Mouse (Mus musculus): Measurements from ENCODE around the gene Dntt.

Gene Dntt

GRCm38 (mm10) chr19:41054702-41055101, 25.6 kb downstream of the Dntt start:
- in situ Hi-C loops (cut with MboI): no loop called here

- in situ Hi-C loops (cut with MboI): no loop called here
Measured at GRCm38 (mm10) chr19:41071500-41071899, 42.4 kb downstream of the Dntt start.

- in situ Hi-C loops (cut with MboI): no loop called here
Measured at GRCm38 (mm10) chr19:41073746-41074455, 44.8 kb downstream of the Dntt start.

DNA sequence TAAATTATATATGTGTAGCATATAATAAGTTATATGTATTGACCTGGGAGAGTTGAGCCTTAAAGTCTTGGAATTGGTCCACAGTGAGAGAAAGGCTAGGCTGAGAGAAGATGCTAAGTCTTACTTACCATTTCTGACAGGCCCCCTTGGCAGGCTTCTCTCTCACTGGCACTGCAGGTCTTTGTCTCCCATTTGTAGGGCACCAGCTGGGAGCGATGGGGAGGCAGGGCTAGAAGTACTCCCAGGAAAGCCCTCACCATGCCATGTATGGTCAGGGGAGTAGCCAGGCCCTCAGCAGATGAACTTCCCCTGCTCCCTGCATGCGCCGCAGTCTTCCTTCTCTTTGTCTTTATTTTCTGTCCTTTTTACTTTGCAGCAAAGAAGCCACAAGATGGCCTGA, 47.8 kb downstream of the Dntt start, which contains the start of gene Opalin:
Gene Opalin (minus strand): TSS at position 208 of the 400 bp plus-strand sequence.
- in situ Hi-C loops (cut with MboI): no loop called here

DNA sequence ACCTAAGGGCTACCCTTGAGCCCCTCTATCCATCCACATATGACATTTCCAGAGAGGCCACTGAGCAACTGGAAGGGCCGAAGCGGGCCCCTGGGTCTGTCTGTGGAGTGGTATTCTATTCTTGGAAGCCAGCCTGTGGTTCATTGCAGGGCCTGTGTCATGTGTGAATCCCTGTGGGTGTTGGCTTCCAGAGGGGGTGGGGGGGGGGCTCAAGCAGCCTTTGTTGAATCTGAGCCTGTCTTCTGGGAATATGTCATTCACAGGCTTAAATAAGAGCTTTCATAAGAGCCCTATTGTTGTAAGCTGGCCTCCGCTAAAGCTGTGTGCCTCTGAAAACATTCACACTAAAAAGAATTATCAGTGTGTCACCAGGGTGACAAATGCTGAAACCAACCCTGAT, 52.5 kb downstream of the Dntt start:
- in situ Hi-C loops (cut with MboI): no loop called here

DNA sequence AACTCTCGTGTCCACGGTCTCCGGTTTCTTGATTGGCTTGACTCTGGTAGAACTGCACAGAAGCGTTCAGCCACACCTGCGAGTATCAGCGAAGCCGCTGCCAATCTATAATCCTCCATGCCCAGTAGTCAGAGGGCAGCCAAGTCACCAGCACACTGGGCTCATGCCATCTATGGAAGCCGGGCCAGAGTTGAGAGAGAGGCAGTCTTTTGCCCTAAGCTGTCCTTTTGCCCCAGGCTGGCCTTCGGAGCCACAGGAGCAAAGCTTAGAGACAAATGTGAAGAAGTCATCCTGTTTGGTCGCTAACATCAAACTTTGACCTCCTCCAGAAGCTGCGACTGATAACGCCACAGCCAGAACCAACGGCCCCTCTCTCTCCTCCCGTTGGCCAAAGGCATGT, 54.6 kb downstream of the Dntt start:
- in situ Hi-C loops (cut with MboI): no loop called here

GRCm38 (mm10) chr19:41086289-41086688, 57.2 kb downstream of the Dntt start:
- in situ Hi-C loops (cut with MboI): no loop called here

DNA sequence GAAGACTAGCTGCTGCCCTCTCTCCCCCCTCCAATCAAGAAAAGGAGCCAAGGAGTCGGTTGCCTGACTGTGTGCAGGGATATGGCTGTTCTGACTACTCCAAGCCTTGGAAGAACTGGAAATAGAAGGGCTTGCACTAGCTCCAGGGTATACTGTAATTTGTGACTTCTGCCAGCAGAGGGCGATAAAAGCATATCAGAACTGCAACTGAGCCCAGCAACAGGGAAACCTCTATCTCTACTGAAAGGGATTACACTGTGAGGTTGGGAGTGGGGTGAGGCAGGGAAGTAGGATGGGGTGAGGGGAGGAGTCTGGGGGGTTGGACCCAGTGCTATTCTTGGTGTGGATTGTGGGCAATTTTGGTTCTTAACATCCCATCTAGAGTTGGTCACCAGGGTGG, 57.6 kb downstream of the Dntt start:
- in situ Hi-C loops (cut with MboI): no loop called here

DNA sequence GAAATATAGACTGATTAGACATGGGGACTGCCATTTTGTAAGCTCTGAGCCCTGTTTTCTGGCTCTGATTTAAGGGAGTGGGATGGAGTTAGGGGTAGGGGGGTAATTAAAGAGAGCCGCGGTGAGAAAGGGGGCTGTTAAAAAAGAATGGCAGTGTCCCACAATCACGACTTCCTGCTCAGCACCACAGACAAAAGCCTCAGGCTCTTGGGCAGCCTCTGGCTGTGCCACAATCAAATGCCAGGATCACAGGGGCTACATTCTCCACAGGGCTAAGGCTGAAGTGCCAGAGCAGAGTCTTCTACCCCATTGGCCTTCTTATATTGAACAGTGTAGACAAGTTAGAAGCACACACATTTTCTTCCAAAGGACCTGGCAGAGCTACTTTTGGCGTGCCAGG, 58.8 kb downstream of the Dntt start:
- in situ Hi-C loops (cut with MboI): no loop called here

DNA sequence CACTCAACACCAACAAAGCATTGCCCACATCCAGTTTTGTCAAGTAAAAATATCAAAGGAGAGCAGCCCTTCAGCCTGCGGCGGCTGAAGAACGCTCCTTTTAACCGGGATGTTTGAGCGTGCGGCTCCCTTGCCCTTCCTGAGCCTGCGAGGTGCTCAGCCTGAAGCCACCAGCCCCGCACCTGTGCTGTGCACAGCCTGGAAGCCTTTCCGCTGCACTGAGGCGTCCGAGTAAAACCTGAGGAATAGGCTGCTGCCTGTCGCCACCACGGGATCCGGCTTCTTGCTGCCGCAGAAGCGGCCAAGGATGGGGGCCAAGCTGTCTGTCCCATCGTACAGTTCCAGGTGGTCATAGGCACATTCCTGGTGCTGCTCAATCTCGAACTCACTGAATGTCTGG, 59.4 kb downstream of the Dntt start:
- in situ Hi-C loops (cut with MboI): no loop called here

- in situ Hi-C loops (cut with MboI): no loop called here
Measured at GRCm38 (mm10) chr19:41089833-41090232, 60.8 kb downstream of the Dntt start.

DNA sequence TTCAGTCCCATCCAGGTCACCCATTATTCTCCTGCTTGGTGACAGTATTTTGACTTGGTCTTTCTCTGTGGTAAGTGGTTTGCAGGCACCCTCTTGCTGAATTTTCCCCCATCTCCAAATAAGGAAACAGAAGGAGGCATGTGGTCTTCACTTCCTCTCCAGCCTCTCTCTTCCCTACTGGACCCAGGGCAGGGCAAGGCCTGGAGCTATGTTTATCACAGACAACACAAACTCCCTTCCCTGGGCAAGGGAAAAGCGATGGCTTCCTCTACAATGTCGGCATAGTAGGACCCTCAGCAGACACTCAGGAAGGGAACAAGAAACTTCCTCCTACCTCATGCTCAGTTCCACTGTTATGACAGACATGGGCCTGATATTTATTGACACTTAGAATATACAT, 62.8 kb downstream of the Dntt start:
- in situ Hi-C loops (cut with MboI): no loop called here

GRCm38 (mm10) chr19:41097038-41097437, 68.0 kb downstream of the Dntt start:
- in situ Hi-C loops (cut with MboI): no loop called here

GRCm38 (mm10) chr19:41100863-41101262, 71.8 kb downstream of the Dntt start:
- in situ Hi-C loops (cut with MboI): no loop called here

DNA sequence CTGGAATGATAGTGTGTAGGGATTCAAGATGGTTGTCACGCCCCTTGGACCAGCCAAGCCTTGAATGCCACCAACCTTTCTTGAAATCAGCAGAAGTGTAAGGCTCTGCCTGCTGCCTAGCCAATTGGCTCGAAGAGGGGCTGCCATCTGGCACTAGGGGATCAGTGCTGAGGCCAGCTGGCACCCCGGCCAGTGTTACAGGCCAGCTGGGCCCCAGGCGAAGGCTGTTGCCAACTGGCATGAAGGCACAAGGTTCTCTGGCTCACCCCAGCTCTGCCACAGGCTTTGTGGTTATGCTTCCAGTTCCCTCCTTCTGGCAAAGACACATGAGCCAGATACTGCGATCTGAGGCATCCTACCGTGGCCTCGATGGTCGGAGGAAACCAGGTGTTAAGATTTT, 72.3 kb downstream of the Dntt start:
- in situ Hi-C loops (cut with MboI): no loop called here

GRCm38 (mm10) chr19:41104922-41105321, 75.8 kb downstream of the Dntt start:
- in situ Hi-C loops (cut with MboI): no loop called here

DNA sequence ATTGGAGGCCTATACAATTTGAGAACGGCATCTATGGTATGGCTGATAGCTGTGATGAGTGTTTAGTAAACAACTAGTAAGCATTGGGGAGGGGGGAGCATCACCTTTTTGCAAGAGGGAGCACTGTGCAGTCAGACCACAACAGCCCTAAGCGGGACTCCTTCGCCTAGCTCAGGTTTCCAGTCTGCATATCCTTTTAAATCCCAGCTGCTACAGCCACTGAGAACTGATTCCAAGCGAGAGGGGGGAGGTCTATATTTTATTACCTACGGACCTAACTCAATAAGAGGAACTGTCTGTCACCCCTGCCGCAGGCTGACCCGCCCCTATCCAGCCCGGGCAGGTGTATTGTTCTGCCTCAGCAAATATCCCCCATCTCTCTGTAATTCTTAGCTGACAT, 78.5 kb downstream of the Dntt start:
- in situ Hi-C loops (cut with MboI): no loop called here

DNA sequence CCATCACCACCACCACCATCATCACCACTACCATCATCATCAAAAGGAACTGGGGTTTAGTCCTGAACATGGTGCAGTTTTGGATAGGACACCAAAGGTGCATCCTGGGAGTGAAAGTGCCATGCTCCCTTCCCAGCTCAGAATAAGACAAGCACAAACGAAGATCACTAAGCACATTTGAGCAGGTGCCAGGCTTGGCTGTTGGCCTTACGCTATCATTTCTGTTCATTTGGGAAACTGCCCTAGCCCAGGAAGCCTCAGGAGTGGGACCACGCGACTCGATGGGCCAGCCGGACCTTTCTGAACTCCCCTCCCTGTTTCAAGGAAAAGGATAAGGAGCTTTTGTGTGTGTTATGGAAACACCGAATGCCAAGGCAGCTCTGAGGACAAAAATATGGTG, 79.6 kb downstream of the Dntt start:
- in situ Hi-C loops (cut with MboI): no loop called here

All from mature B cell (primary cell).